11 mouse cellular contexts compared by ENCODE assay signal in genomic region chr6:136874599-136874998, GRCm38 (mm10). TPM values are rescaled to one million over a fixed set of nuclear protein-coding genes. Genes with fewer than 3 reads are reported as not detected.
DNase-seq lines count a peak whose midpoint lies in the region; ATAC-seq and TF ChIP-seq lines count a peak whose summit lies in the region.
"Had no signal": no experiment of that assay in that cellular context is flagged by ENCODE, and none has a peak within 500 bp of the region (broad histone marks: within the 10 kb centered on the region; RNA-seq: fewer than 3 reads in every experiment).

No protein-coding gene starts in this region.

- no peak for TF ChIP-seq CTCF in heart, adult 2 months (IDR thresholded peaks at IDR 0.05)

- ATAC-seq in heart, embryonic 13.5 days (ENCODE audit: extremely low read depth, insufficient number of reproducible peaks, low FRiP score, low TSS enrichment) = no peak
- peak; percentile 71; the same call in 1 of the 2 replicates for ATAC-seq in lung, embryonic 15.5 days (ENCODE audit: borderline replicate concordance, extremely low read depth, low FRiP score, low TSS enrichment)

- TF ChIP-seq POLR2A in heart, adult 2 months (IDR thresholded peaks at IDR 0.05; ENCODE audit: insufficient read depth, low read depth, low read length) = peak; percentile 40; the same call in 1 of the 2 replicates

- peak overlapping the region; percentile 65 for H3K4me2 ChIP-seq in heart, embryonic 13.5 days
- H3K4me2 ChIP-seq in lung, embryonic 15.5 days = peak overlapping the region; percentile 50

- H3K9ac ChIP-seq in heart, adult 2 months (ENCODE audit: low read depth, low read length) = peak overlapping the region; percentile 67
- H3K9ac ChIP-seq in heart, embryonic 13.5 days = peak overlapping the region; percentile 75
- peak overlapping the region; percentile 43 for H3K9ac ChIP-seq in lung, embryonic 15.5 days

- H3K27me3 ChIP-seq in heart, adult 2 months (ENCODE audit: control insufficient read depth, insufficient read depth, low read length) = no peaks in the 10 kb centered on the region
- no peaks in the 10 kb centered on the region for H3K27me3 ChIP-seq in heart, embryonic 13.5 days (replicated peaks)
- no peaks in the 10 kb centered on the region for H3K27me3 ChIP-seq in lung, embryonic 15.5 days

- no peak for TF ChIP-seq EP300 in heart, adult 2 months (IDR thresholded peaks at IDR 0.05; ENCODE audit: insufficient read depth, low read depth, low read length)

- intact Hi-C loops in heart, adult 2 months (cut with DNase I) = no loop called here

- no peaks in the 10 kb centered on the region for H3K36me3 ChIP-seq in heart, adult 2 months (ENCODE audit: control insufficient read depth, insufficient read depth, low read length)
- peaks cover 12% of the 10 kb centered on the region for H3K36me3 ChIP-seq in heart, embryonic 13.5 days
- 0 out of 2 replicates have a peak, but pooled peaks cover 8% of the 10 kb centered on the region for H3K36me3 ChIP-seq in lung, embryonic 15.5 days

- H3K27ac ChIP-seq in heart, adult 2 months = peak overlapping the region; percentile 65
- H3K27ac ChIP-seq in heart, embryonic 13.5 days (replicated peaks) = peak overlapping the region; percentile 75
- peak overlapping the region; percentile 89 for H3K27ac ChIP-seq in lung, embryonic 15.5 days

- whole genome bisulfite sequencing in heart, adult 2 months = 15% methylated on average over 8 of the region's 8 CpGs
- WGBS in heart, embryonic 13.5 days = 16% methylated on average over 8 of the region's 8 CpGs
- 17% methylated on average over 8 of the region's 8 CpGs for WGBS in lung, embryonic 15.5 days

- no peaks in the 10 kb centered on the region for H3K9me3 ChIP-seq in heart, embryonic 13.5 days
- H3K9me3 ChIP-seq in lung, embryonic 15.5 days = no peaks in the 10 kb centered on the region

- peak overlapping the region; percentile 43 for H3K4me3 ChIP-seq in heart, adult 2 months
- peak overlapping the region; percentile 55 for H3K4me3 ChIP-seq in heart, embryonic 13.5 days
- peak overlapping the region; percentile 52 for H3K4me3 ChIP-seq in lung, embryonic 15.5 days

- peak in 1 of 2 experiments; percentile 38 for DNase-seq in heart, adult 2 months
- DNase-seq in heart, adult 8-10 months (ENCODE audit: low spot score) = no peak
- DNase-seq in adipocyte (ENCODE audit: low spot score) (peak; percentile 37), MN1 (ENCODE audit: low spot score) (no peak)
- no peak for DNase-seq in B cell, adult 2 months
- no peak for DNase-seq in layer of hippocampus, adult 8-10 months (ENCODE audit: low spot score in 2 of 2)
- DNase-seq: cerebellum, adult 8-10 months had no signal

- H3K79me2 ChIP-seq in heart, adult 2 months (replicated peaks; ENCODE audit: control insufficient read depth, insufficient read depth, low read length) = no peaks in the 10 kb centered on the region

- H3K4me1 ChIP-seq in heart, adult 2 months (ENCODE audit: control insufficient read depth, insufficient read depth, low read length) = no peaks in the 10 kb centered on the region
- H3K4me1 ChIP-seq in heart, embryonic 13.5 days = peaks cover 28% of the 10 kb centered on the region
- peaks cover 7% of the 10 kb centered on the region for H3K4me1 ChIP-seq in lung, embryonic 15.5 days

RNA-seq across cellular contexts. Expression of gene Mgp, which starts 1.0 kb away (rescaled TPM):
- total RNA-seq in heart, adult 2 months (2021) = 100 to 1,000 TPM; 409 to 433 TPM
- polyA plus RNA-seq in heart, adult 2 months (2012; rRNA removed) = 1,071 and 1,296 TPM in 2 replicates
- total RNA-seq in heart, adult 8-10 months (2022) = 100 to 1,000 TPM; 260 to 429 (median 309) TPM
- 290 and 310 TPM in 2 replicates for polyA plus RNA-seq in heart, embryonic 13.5 days (2015; fragmentation: Nextera tagmentation; extraction: Ambion mirVana)
- polyA plus RNA-seq in lung, embryonic 15.5 days (2015; fragmentation: Nextera tagmentation; extraction: Ambion mirVana) = 918 and 931 TPM in 2 replicates
- total RNA-seq in layer of hippocampus, adult 8-10 months (2022) = 10 to 100 TPM; 34.6 to 42.2 (median 40.3) TPM
- total RNA-seq: ES-E14 had no signal

RNA-seq across cellular contexts. Expression of gene Art4, which starts 17.1 kb away (rescaled TPM):
- total RNA-seq in heart, adult 2 months (2021) = 10 to 100 TPM; 16.3 to 19.6 TPM
- polyA plus RNA-seq in heart, adult 2 months (2012; rRNA removed) = 12.8 and 19.9 TPM in 2 replicates
- total RNA-seq in heart, adult 8-10 months (2022) = 10 to 100 TPM; 17.9 to 24.4 (median 22.7) TPM
- polyA plus RNA-seq in heart, embryonic 13.5 days (2015; fragmentation: Nextera tagmentation; extraction: Ambion mirVana) = 13.3 and 15.6 TPM in 2 replicates
- 6.6 and 7.1 TPM in 2 replicates for polyA plus RNA-seq in lung, embryonic 15.5 days (2015; fragmentation: Nextera tagmentation; extraction: Ambion mirVana)
- under 1 TPM in 1 of 4 experiments, not detected in 3; 0.13 TPM for total RNA-seq in layer of hippocampus, adult 8-10 months (2022)
- total RNA-seq: ES-E14 had no signal

RNA-seq across cellular contexts. Expression of gene Smco3, which starts 39.3 kb away (rescaled TPM):
- total RNA-seq in heart, adult 2 months (2021) = not detected
- 0.04 TPM in 1 of 2 replicates, not detected in the other for polyA plus RNA-seq in heart, adult 2 months (2012; rRNA removed)
- not detected for total RNA-seq in heart, adult 8-10 months (2022)
- 0.20 TPM in 1 of 2 replicates, not detected in the other for polyA plus RNA-seq in heart, embryonic 13.5 days (2015; fragmentation: Nextera tagmentation; extraction: Ambion mirVana)
- 2.5 and 2.9 TPM in 2 replicates for polyA plus RNA-seq in lung, embryonic 15.5 days (2015; fragmentation: Nextera tagmentation; extraction: Ambion mirVana)
- 10 to 100 TPM in 2 of 4 experiments, 1 to 10 TPM in 2; 7.3 to 13.2 (median 10.2) TPM for total RNA-seq in layer of hippocampus, adult 8-10 months (2022)
- total RNA-seq: ES-E14 had no signal
- polyA plus RNA-seq: liver, embryonic 16.5 days had no signal

RNA-seq across cellular contexts. Expression of gene Wbp11, which starts 46.6 kb away (rescaled TPM):
- 10 to 100 TPM; 67.6 to 68.1 TPM for total RNA-seq in heart, adult 2 months (2021)
- 28.7 and 28.9 TPM in 2 replicates for polyA plus RNA-seq in heart, adult 2 months (2012; rRNA removed)
- 10 to 100 TPM; 60.9 to 70.3 (median 65.5) TPM for total RNA-seq in heart, adult 8-10 months (2022)
- 70.6 and 71.1 TPM in 2 replicates for polyA plus RNA-seq in heart, embryonic 13.5 days (2015; fragmentation: Nextera tagmentation; extraction: Ambion mirVana)
- 97.8 and 101 TPM in 2 replicates for polyA plus RNA-seq in lung, embryonic 15.5 days (2015; fragmentation: Nextera tagmentation; extraction: Ambion mirVana)
- 100 to 1,000 TPM; 115 to 129 (median 123) TPM for total RNA-seq in layer of hippocampus, adult 8-10 months (2022)

RNA-seq across cellular contexts. Expression of gene BC049715, which starts 47.2 kb away (rescaled TPM):
- 1 to 10 TPM in 1 of 2 experiments, under 1 TPM in 1; 0.44 to 1.8 TPM for total RNA-seq in heart, adult 2 months (2021)
- 0.59 and 0.61 TPM in 2 replicates for polyA plus RNA-seq in heart, adult 2 months (2012; rRNA removed)
- total RNA-seq in heart, adult 8-10 months (2022) = 1 to 10 TPM in 1 of 4 experiments, under 1 TPM in 3; 0.89 to 1.6 (median 0.94) TPM
- polyA plus RNA-seq in heart, embryonic 13.5 days (2015; fragmentation: Nextera tagmentation; extraction: Ambion mirVana) = 1.2 and 1.9 TPM in 2 replicates
- 2.0 and 2.1 TPM in 2 replicates for polyA plus RNA-seq in lung, embryonic 15.5 days (2015; fragmentation: Nextera tagmentation; extraction: Ambion mirVana)
- total RNA-seq in layer of hippocampus, adult 8-10 months (2022) = 1 to 10 TPM; 2.3 to 4.3 (median 3.3) TPM

Comparison
In these comparisons a context has a peak if more than half of its experiments do, and no peak if none do; other contexts are left out.
1. RNA of gene Mgp, which starts 1.0 kb away (total RNA-seq): 409 to 433 TPM in heart, adult 2 months and 260 to 429 TPM in heart, adult 8-10 months; 34.6 to 42.2 TPM in layer of hippocampus, adult 8-10 months; every median in the first group is over 4 times any median in the second.
2. RNA of gene Art4, which starts 17.1 kb away (total RNA-seq): 17.9 to 24.4 TPM in heart, adult 8-10 months and 16.3 to 19.6 TPM in heart, adult 2 months; 0.13 TPM in layer of hippocampus, adult 8-10 months; every median in the first group is over 10 times any median in the second.
3. RNA of gene Smco3, which starts 39.3 kb away (total RNA-seq): 7.3 to 13.2 TPM in layer of hippocampus, adult 8-10 months; not detected in heart, adult 2 months and not detected in heart, adult 8-10 months; every median in the first group is over 4 times any median in the second.
4. Peak in every context shown above with its lines, with median percentiles within 50 percentile points of each other: H3K27ac ChIP-seq, H3K4me3 ChIP-seq and H3K9ac ChIP-seq.